Mouse (Mus musculus) layer of hippocampus, adult 2 months (tissue): Measurements from ENCODE around the gene Acss3. TPM values are rescaled to one million over a fixed set of nuclear protein-coding genes. Genes with fewer than 3 reads are reported as not detected.
A peak's percentile ranks its signal among the peaks of the same experiment; 100 is the strongest.

Experiments
- DNase-seq, 2 experiments: peaks; one replicate each; pipeline ENCODE4 v3.0.0; 2022; ENCODE audit warnings: low spot score in 2 of 2
- H3K27ac ChIP-seq: fragments of 200-600 bp; 2 replicates; pipeline ENCODE4 v1.8.1; 2022
- H3K4me3 ChIP-seq: fragments of 200-600 bp; 2 replicates; pipeline ENCODE4 v1.8.1; 2022; ENCODE audit warnings: mild to moderate bottlenecking
- CTCF ChIP-seq: fragments of 200-600 bp; conservative IDR thresholded peaks from 2 replicates; pipeline ENCODE4 v1.8.1; 2022; ENCODE audit warnings: antibody characterized with exemption, mild to moderate bottlenecking, moderate library complexity
- total RNA-seq, 2 experiments: library from RNA; stranded (reverse); gene quantifications; 2 replicates each; pipeline ENCODE4 v1.2.3; 2021

Acss3 gene
- total RNA-seq, 2 experiments from 2014 or later: 0.86 to 0.97 TPM

- no peak for DNase-seq
- Histone ChIP-seq H3K4me3 (no peak overlapping the region), H3K27ac (no peak overlapping the region)
- TF ChIP-seq CTCF: no peak
Measured at GRCm38 (mm10) chr10:107094452-107094851, 29.0 kb downstream of the Acss3 start.

GRCm38 (mm10) chr10:107053846-107054624, 69.4 kb downstream of the Acss3 start:
- no peak for TF ChIP-seq CTCF
- DNase-seq: no peak
- no peak overlapping the region for H3K4me3 ChIP-seq
- no peak overlapping the region for H3K27ac ChIP-seq

GRCm38 (mm10) chr10:107050489-107050888, 73.0 kb downstream of the Acss3 start:
- H3K27ac ChIP-seq: no peak overlapping the region
- no peak for DNase-seq
- no peak overlapping the region for H3K4me3 ChIP-seq
- no peak for TF ChIP-seq CTCF

- peak; percentile 31 to 49 for DNase-seq
- Histone ChIP-seq H3K27ac (no peak overlapping the region), H3K4me3 (no peak overlapping the region)
- no peak for TF ChIP-seq CTCF
Measured at GRCm38 (mm10) chr10:107042656-107043055, 80.8 kb downstream of the Acss3 start.

- TF ChIP-seq CTCF: no peak
- Histone ChIP-seq H3K27ac (no peak overlapping the region), H3K4me3 (no peak overlapping the region)
- DNase-seq: no peak
Measured at GRCm38 (mm10) chr10:107040837-107041236, 82.6 kb downstream of the Acss3 start.

- no peak overlapping the region for H3K27ac ChIP-seq
- no peak overlapping the region for H3K4me3 ChIP-seq
- no peak for DNase-seq
- no peak for TF ChIP-seq CTCF
Measured at GRCm38 (mm10) chr10:107040378-107040777, 83.1 kb downstream of the Acss3 start.

GRCm38 (mm10) chr10:107039211-107039610, 84.3 kb downstream of the Acss3 start:
- no peak for DNase-seq
- TF ChIP-seq CTCF: no peak

GRCm38 (mm10) chr10:107024254-107024653, 99.2 kb downstream of the Acss3 start:
- Histone ChIP-seq H3K4me3 (no peak overlapping the region), H3K27ac (no peak overlapping the region)
- DNase-seq: no peak
- TF ChIP-seq CTCF: no peak

More at GRCm38 (mm10) chr10:107039211-107039610, 84.3 kb downstream of the Acss3 start:
- Histone ChIP-seq H3K27ac (no peak overlapping the region), H3K4me3 (no peak overlapping the region)

- no peak for TF ChIP-seq CTCF
- DNase-seq: no peak
- no peak overlapping the region for H3K4me3 ChIP-seq
- no peak overlapping the region for H3K27ac ChIP-seq
Measured at GRCm38 (mm10) chr10:107021118-107021517, 102.3 kb downstream of the Acss3 start.

GRCm38 (mm10) chr10:107011142-107011541, 112.3 kb downstream of the Acss3 start:
- DNase-seq: no peak
- TF ChIP-seq CTCF: no peak
- Histone ChIP-seq H3K4me3 (no peak overlapping the region), H3K27ac (no peak overlapping the region)

GRCm38 (mm10) chr10:106998052-106998625, 125.3 kb downstream of the Acss3 start:
- Histone ChIP-seq H3K27ac (no peak overlapping the region), H3K4me3 (no peak overlapping the region)
- no peak for TF ChIP-seq CTCF
- DNase-seq: no peak

- no peak for TF ChIP-seq CTCF
- no peak for DNase-seq
- Histone ChIP-seq H3K27ac (no peak overlapping the region), H3K4me3 (no peak overlapping the region)
Measured at GRCm38 (mm10) chr10:106989478-106989877, 134.0 kb downstream of the Acss3 start.

GRCm38 (mm10) chr10:106975193-106976141, 148.0 kb downstream of the Acss3 start:
- no peak for DNase-seq
- no peak overlapping the region for H3K4me3 ChIP-seq
- no peak overlapping the region for H3K27ac ChIP-seq
- TF ChIP-seq CTCF: no peak
